Mouse (Mus musculus): ENCODE results near the gene Prdx4. TPM values are rescaled to one million over a fixed set of nuclear protein-coding genes. Genes with fewer than 3 reads are reported as not detected.

Prdx4 gene
- polyA plus RNA-seq, 1 experiment from 2014 or later = 286 TPM

Other genes starting within 250 kb of the Prdx4 start
- not detected in 2 replicates for gene Magea2, start 247.1 kb downstream of the Prdx4 start, polyA plus RNA-seq (2016; fragmentation: Nextera tagmentation; extraction: Ambion mirVana)
- not detected in 2 replicates for gene Cldn34b2, start 212.3 kb downstream of the Prdx4 start, polyA plus RNA-seq (2016; fragmentation: Nextera tagmentation; extraction: Ambion mirVana)
- gene Sat1, start 124.3 kb downstream of the Prdx4 start, polyA plus RNA-seq (2016; fragmentation: Nextera tagmentation; extraction: Ambion mirVana) = 67.6 and 76.1 TPM in 2 replicates
- gene Acot9, start 78.3 kb downstream of the Prdx4 start, polyA plus RNA-seq (2016; fragmentation: Nextera tagmentation; extraction: Ambion mirVana) = 35.2 and 37.9 TPM in 2 replicates

Data from heart, embryonic 12.5 days (tissue).